Mouse (Mus musculus): ENCODE measurements at regions not wholly inside any gene's neighbourhood (a gene's known extent, or its start where the extent isn't known, plus 50 kb on each side); places are given as distances from the start of the nearest gene placed in this dataset.

- H3K4me1 ChIP-seq (ENCODE audit: control insufficient read depth in 1 of 2, insufficient read depth in 2 of 2, low read length in 2 of 2) = peaks cover 7 to 10% of the 10 kb centered on the region in 2 experiments; a peak in 3 of 4 replicates
- H3K4me3 ChIP-seq (ENCODE audit: control insufficient read depth in 1 of 2, insufficient read depth in 1 of 2, low read depth in 2 of 2, low read length in 2 of 2) = no peak overlapping the region
- no peaks in the 10 kb centered on the region for H3K27me3 ChIP-seq (ENCODE audit: control insufficient read depth in 1 of 2, insufficient read depth in 2 of 2, low read length in 2 of 2)
- no peak for TF ChIP-seq CTCF (IDR thresholded peaks at IDR 0.05 in 2 of 3, conservative IDR thresholded peaks at IDR 0.05 in 1 of 3; ENCODE audit: control insufficient read depth in 1 of 3, insufficient read depth in 1 of 3, low read depth in 2 of 3, low read length in 3 of 3, poor library complexity in 1 of 3, severe bottlenecking in 1 of 3)
- TF ChIP-seq MEF2A (IDR thresholded peaks at IDR 0.05; ENCODE audit: extremely low read depth, insufficient replicate concordance, low read depth, low read length, poor library complexity, severe bottlenecking) = no peak
- TF ChIP-seq GABPA (IDR thresholded peaks at IDR 0.05; ENCODE audit: low read depth, low read length) = no peak
- no peak for TF ChIP-seq POLR2AphosphoS5 (IDR thresholded peaks at IDR 0.05; ENCODE audit: borderline replicate concordance, low read depth, low read length)
- no peak for TF ChIP-seq SMC3 (IDR thresholded peaks at IDR 0.05; ENCODE audit: low read depth, low read length)
- TF ChIP-seq ZNF384 (IDR thresholded peaks at IDR 0.05; ENCODE audit: low read depth, low read length) = no peak
- TF ChIP-seq MYC (IDR thresholded peaks at IDR 0.05; ENCODE audit: low read depth, low read length) = no peak
- no peak for TF ChIP-seq RAD21 (IDR thresholded peaks at IDR 0.05; ENCODE audit: low read depth, low read length)
- TF ChIP-seq JUND (IDR thresholded peaks at IDR 0.05; ENCODE audit: low read depth, low read length) = no peak
- TF ChIP-seq UBTF (IDR thresholded peaks at IDR 0.05; ENCODE audit: borderline replicate concordance, insufficient read depth, low read depth, low read length) = no peak
- no peak for TF ChIP-seq ZC3H11A (IDR thresholded peaks at IDR 0.05; ENCODE audit: low read depth, low read length)
- no peak for TF ChIP-seq MAX (IDR thresholded peaks at IDR 0.05; ENCODE audit: low read length)
- TF ChIP-seq RCOR1 (IDR thresholded peaks at IDR 0.05; ENCODE audit: low read depth, low read length) = no peak
- TF ChIP-seq ELF1 (IDR thresholded peaks at IDR 0.05; ENCODE audit: low read depth, low read length) = no peak
- TF ChIP-seq MAZ (IDR thresholded peaks at IDR 0.05; ENCODE audit: low read depth, low read length) = no peak
- TF ChIP-seq USF1 (IDR thresholded peaks at IDR 0.05; ENCODE audit: low read depth, low read length) = no peak
- TF ChIP-seq USF2 (IDR thresholded peaks at IDR 0.05; ENCODE audit: borderline replicate concordance in 1 of 2, insufficient read depth in 1 of 2, low read depth in 1 of 2, low read length in 2 of 2) = no peak
- no peak for TF ChIP-seq MAFK (IDR thresholded peaks at IDR 0.05; ENCODE audit: borderline replicate concordance, low read depth, low read length)
- TF ChIP-seq MYB (IDR thresholded peaks at IDR 0.05; ENCODE audit: low read depth, low read length) = no peak
- TF ChIP-seq NRF1 (IDR thresholded peaks at IDR 0.05; ENCODE audit: insufficient read depth, low read depth, low read length, poor library complexity, severe bottlenecking) = no peak
- H3K27ac ChIP-seq (ENCODE audit: control insufficient read depth, low read depth, low read length) = no peak overlapping the region
- H3K79me2 ChIP-seq (ENCODE audit: control insufficient read depth, insufficient read depth, low read length, poor library complexity) = no peaks in the 10 kb centered on the region
- H3K36me3 ChIP-seq (ENCODE audit: control insufficient read depth in 1 of 2, insufficient read depth in 2 of 2, low read length in 2 of 2) = peaks cover 0 to 19% of the 10 kb centered on the region in 2 experiments; a peak in 2 of 4 replicates
- no peak for DNase-seq (ENCODE audit: low read depth, low spot score)
- no peak overlapping the region for H3K9ac ChIP-seq (ENCODE audit: control insufficient read depth, low read depth, low read length, poor library complexity, severe bottlenecking)
- H3K9me3 ChIP-seq (replicated peaks; ENCODE audit: insufficient read depth, low read length) = no peaks in the 10 kb centered on the region
Measured at GRCm38 (mm10) chr10:26559323-26559722, 183.6 kb upstream of the L3mbtl3 start.

GRCm38 (mm10) chr10:26560456-26560855, 184.7 kb upstream of the L3mbtl3 start:
- TF ChIP-seq TBP (IDR thresholded peaks at IDR 0.05; ENCODE audit: low read depth, low read length) (no peak), ZC3H11A (IDR thresholded peaks at IDR 0.05; ENCODE audit: low read depth, low read length) (no peak), MXI1 (IDR thresholded peaks at IDR 0.05; ENCODE audit: low read depth, low read length) (no peak), GABPA (IDR thresholded peaks at IDR 0.05; ENCODE audit: low read depth, low read length) (no peak), ZMIZ1 (IDR thresholded peaks at IDR 0.05; ENCODE audit: low read depth, low read length) (no peak)
- no peak for DNase-seq (ENCODE audit: low read depth, low spot score)
- H3K79me2 ChIP-seq (ENCODE audit: control insufficient read depth, insufficient read depth, low read length, poor library complexity) = no peaks in the 10 kb centered on the region

More at GRCm38 (mm10) chr10:26560456-26560855, 184.7 kb upstream of the L3mbtl3 start:
- Histone ChIP-seq H3K9ac (ENCODE audit: control insufficient read depth, low read depth, low read length, poor library complexity, severe bottlenecking) (no peak overlapping the region), H3K27ac (ENCODE audit: control insufficient read depth, low read depth, low read length) (no peak overlapping the region), H3K27me3 (ENCODE audit: control insufficient read depth in 1 of 2, insufficient read depth in 2 of 2, low read length in 2 of 2) (no peaks in the 10 kb centered on the region), H3K4me1 (ENCODE audit: control insufficient read depth in 1 of 2, insufficient read depth in 2 of 2, low read length in 2 of 2) (peaks cover 7 to 14% of the 10 kb centered on the region in 2 experiments; a peak in 3 of 4 replicates), H3K9me3 (replicated peaks; ENCODE audit: insufficient read depth, low read length) (no peaks in the 10 kb centered on the region), H3K36me3 (ENCODE audit: control insufficient read depth in 1 of 2, insufficient read depth in 2 of 2, low read length in 2 of 2) (peaks cover 0 to 19% of the 10 kb centered on the region in 2 experiments; a peak in 2 of 4 replicates), H3K4me3 (ENCODE audit: control insufficient read depth in 1 of 2, insufficient read depth in 1 of 2, low read depth in 2 of 2, low read length in 2 of 2) (no peak overlapping the region)

Data from MEL (cell line).